Mouse (Mus musculus) olfactory bulb, adult 2 months (tissue): ENCODE data around the gene Tet1. TPM values are rescaled to one million over a fixed set of nuclear protein-coding genes. Genes with fewer than 3 reads are reported as not detected.

Experiments
- H3K27ac ChIP-seq: fragments of 200-500 bp; 2 replicates; pipeline ENCODE4 v1.5.1; 2012; ENCODE audit warnings: low read depth, low read length; ENCODE audit not compliant: insufficient read depth
- H3K4me1 ChIP-seq: fragments of 200-500 bp; 2 replicates; pipeline ENCODE4 v1.6.1; 2012; ENCODE audit warnings: low read length; ENCODE audit not compliant: control insufficient read depth, insufficient read depth
- H3K4me3 ChIP-seq: fragments of 200-500 bp; 2 replicates; pipeline ENCODE4 v1.5.1; 2012; ENCODE audit warnings: mild to moderate bottlenecking, low read depth, low read length, moderate library complexity; ENCODE audit not compliant: insufficient read depth
- CTCF ChIP-seq: fragments of 200-500 bp; IDR thresholded peaks from 2 replicates; pipeline ENCODE4 v1.5.1; 2012; ENCODE audit warnings: low read depth, mild to moderate bottlenecking, low read length, moderate library complexity; ENCODE audit not compliant: insufficient read depth
- POLR2A ChIP-seq: fragments of 200-500 bp; IDR thresholded peaks from 2 replicates; pipeline ENCODE4 v1.6.1; 2012; ENCODE audit warnings: mild to moderate bottlenecking, low read depth, low read length, moderate library complexity; ENCODE audit not compliant: insufficient read depth
- WGBS: fragments of 180-500 bp; shearing (Covaris S2); methylation state at CpG from one replicate; pipeline ENCODE4 v1.1.7; 2018; 5-methylcytosine and 5-hydroxymethylcytosine counted together
- polyA plus RNA-seq: library from polyadenylated mRNA; stranded (reverse); fragments of >200 nt; gene quantifications from 2 replicates; pipeline ENCODE4 v1.2.4, GENCODE M21; 2012; ENCODE audit warnings: low replicate concordance; ENCODE audit not compliant: missing spikeins, insufficient read depth, insufficient read length

Gene Tet1
- polyA plus RNA-seq, 1 experiment = not detected

- 88% methylated on average over 3 of the region's 3 CpGs for WGBS
- Histone ChIP-seq H3K27ac (no peak overlapping the region), H3K4me3 (no peak overlapping the region), H3K4me1 (peaks cover 8% of the 10 kb centered on the region; the same call in 1 of the 2 replicates)
- TF ChIP-seq CTCF (no peak), POLR2A (no peak)
Observed at GRCm38 (mm10) chr10:62918985-62919384, 10.2 kb upstream of the Tet1 start.

GRCm38 (mm10) chr10:62911120-62911519 lies 2.3 kb upstream of the Tet1 start:
- no peaks in the 10 kb centered on the region for H3K4me1 ChIP-seq
- no peak overlapping the region for H3K27ac ChIP-seq
- WGBS = 92% methylated on average over 2 of the region's 2 CpGs
- no peak overlapping the region for H3K4me3 ChIP-seq
- TF ChIP-seq CTCF (no peak), POLR2A (no peak)

GRCm38 (mm10) chr10:62906336-62906735 lies 2.5 kb downstream of the Tet1 start:
- H3K4me1 ChIP-seq = no peaks in the 10 kb centered on the region
- H3K4me3 ChIP-seq = no peak overlapping the region
- no peak for TF ChIP-seq CTCF
- no peak for TF ChIP-seq POLR2A
- WGBS = 92% methylated on average over 7 of the region's 7 CpGs
- H3K27ac ChIP-seq = no peak overlapping the region

- H3K4me3 ChIP-seq = no peak overlapping the region
- TF ChIP-seq CTCF (no peak), POLR2A (no peak)
- no peaks in the 10 kb centered on the region for H3K4me1 ChIP-seq
- 77% methylated on average over 1 of the region's 1 CpGs for WGBS
- H3K27ac ChIP-seq = no peak overlapping the region
Observed at GRCm38 (mm10) chr10:62902829-62903228, 6.0 kb downstream of the Tet1 start.

- Histone ChIP-seq H3K4me3 (no peak overlapping the region), H3K4me1 (no peaks in the 10 kb centered on the region), H3K27ac (no peak overlapping the region)
- 58% methylated on average over 8 of the region's 8 CpGs for WGBS
- no peak for TF ChIP-seq CTCF
- TF ChIP-seq POLR2A = no peak
Observed at GRCm38 (mm10) chr10:62901826-62902225, 7.0 kb downstream of the Tet1 start.

- Histone ChIP-seq H3K4me1 (no peaks in the 10 kb centered on the region), H3K4me3 (no peak overlapping the region), H3K27ac (no peak overlapping the region)
- no peak for TF ChIP-seq CTCF
- TF ChIP-seq POLR2A = no peak
- 97% methylated on average over 4 of the region's 4 CpGs for WGBS
Observed at GRCm38 (mm10) chr10:62900144-62900543, 8.7 kb downstream of the Tet1 start.

GRCm38 (mm10) chr10:62898061-62898460 lies 10.7 kb downstream of the Tet1 start:
- Histone ChIP-seq H3K4me1 (no peaks in the 10 kb centered on the region), H3K27ac (no peak overlapping the region), H3K4me3 (no peak overlapping the region)
- no peak for TF ChIP-seq CTCF
- TF ChIP-seq POLR2A = no peak
- 91% methylated on average over 2 of the region's 2 CpGs for WGBS

GRCm38 (mm10) chr10:62897437-62897836 lies 11.4 kb downstream of the Tet1 start:
- no peak for TF ChIP-seq POLR2A
- no peak for TF ChIP-seq CTCF
- 94% methylated on average over 3 of the region's 3 CpGs for WGBS

GRCm38 (mm10) chr10:62896774-62897173 lies 12.0 kb downstream of the Tet1 start:
- no peaks in the 10 kb centered on the region for H3K4me1 ChIP-seq
- H3K4me3 ChIP-seq = no peak overlapping the region
- TF ChIP-seq CTCF = no peak
- TF ChIP-seq POLR2A = no peak
- WGBS = 68% methylated on average over 4 of the region's 4 CpGs
- no peak overlapping the region for H3K27ac ChIP-seq

More at GRCm38 (mm10) chr10:62897437-62897836, 11.4 kb downstream of the Tet1 start:
- H3K4me1 ChIP-seq = no peaks in the 10 kb centered on the region
- no peak overlapping the region for H3K27ac ChIP-seq
- no peak overlapping the region for H3K4me3 ChIP-seq

- WGBS = 83% methylated on average over 4 of the region's 4 CpGs
- TF ChIP-seq CTCF (no peak), POLR2A (no peak)
Observed at GRCm38 (mm10) chr10:62896035-62896434, 12.8 kb downstream of the Tet1 start.

More at GRCm38 (mm10) chr10:62896035-62896434, 12.8 kb downstream of the Tet1 start:
- H3K4me1 ChIP-seq = no peaks in the 10 kb centered on the region
- no peak overlapping the region for H3K27ac ChIP-seq
- no peak overlapping the region for H3K4me3 ChIP-seq
